Mouse (Mus musculus): Measurements from ENCODE around the gene Lsm3. TPM values are rescaled to one million over a fixed set of nuclear protein-coding genes. Genes with fewer than 3 reads are reported as not detected.

Lsm3 gene
- polyA plus RNA-seq, 1 experiment, result 51.3 TPM

DNA sequence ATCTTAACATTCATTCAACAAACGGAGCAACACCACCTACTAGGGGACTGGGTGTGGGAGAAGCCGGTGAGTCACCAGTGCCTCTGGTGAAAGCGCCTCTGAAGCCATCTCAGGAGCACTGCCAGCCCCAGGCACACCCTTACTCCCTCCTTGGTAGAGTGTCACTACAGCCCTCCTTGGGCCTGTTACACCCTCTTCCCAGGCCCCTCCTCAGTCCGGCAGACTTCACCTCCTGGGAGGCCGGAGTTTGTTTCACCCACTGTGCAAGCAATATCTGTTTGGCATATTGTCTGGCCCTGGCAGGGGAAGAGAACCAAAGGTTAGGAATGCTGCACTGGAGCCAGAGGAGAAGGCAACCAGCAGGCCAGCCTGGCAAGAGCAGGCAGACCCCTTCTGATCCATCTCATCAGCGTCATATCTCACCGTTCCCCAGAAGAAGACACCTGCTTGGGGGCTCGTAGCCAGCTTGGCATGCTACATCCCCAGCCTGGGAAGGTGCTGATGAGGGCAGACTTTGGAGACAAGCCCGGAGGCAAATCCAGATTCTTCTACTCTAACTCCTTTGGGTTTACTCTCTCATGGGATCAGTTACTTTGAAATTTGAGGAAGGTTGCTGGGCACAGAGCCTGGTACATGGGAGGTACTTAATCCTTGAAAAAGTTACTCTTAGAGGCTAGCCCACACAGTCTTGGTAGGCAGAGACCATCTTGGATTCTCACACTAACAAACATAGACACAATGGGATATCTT is 41.1 kb upstream of the Lsm3 start:
- peak in 1 of 2 experiments; percentile 24 for DNase-seq
- Histone ChIP-seq H3K4me1 (ENCODE audit: control insufficient read depth, insufficient read depth, low read length) (peaks cover 2% of the 10 kb centered on the region; the same call in 1 of the 2 replicates), H3K27ac (ENCODE audit: insufficient read depth, low read length) (no peak overlapping the region), H3K27me3 (ENCODE audit: control insufficient read depth, insufficient read depth, low read length) (no peaks in the 10 kb centered on the region), H3K4me3 (replicated peaks; ENCODE audit: insufficient read depth, low read depth, low read length) (no peak overlapping the region)
- WGBS, result 11% methylated on average over 9 of the region's 9 CpGs
- no peak for TF ChIP-seq POLR2A (IDR thresholded peaks at IDR 0.05; ENCODE audit: borderline replicate concordance, insufficient read depth, low read length)
- TF ChIP-seq CTCF (IDR thresholded peaks at IDR 0.05; ENCODE audit: borderline replicate concordance, insufficient read depth, low read depth, low read length), result no peak

DNA sequence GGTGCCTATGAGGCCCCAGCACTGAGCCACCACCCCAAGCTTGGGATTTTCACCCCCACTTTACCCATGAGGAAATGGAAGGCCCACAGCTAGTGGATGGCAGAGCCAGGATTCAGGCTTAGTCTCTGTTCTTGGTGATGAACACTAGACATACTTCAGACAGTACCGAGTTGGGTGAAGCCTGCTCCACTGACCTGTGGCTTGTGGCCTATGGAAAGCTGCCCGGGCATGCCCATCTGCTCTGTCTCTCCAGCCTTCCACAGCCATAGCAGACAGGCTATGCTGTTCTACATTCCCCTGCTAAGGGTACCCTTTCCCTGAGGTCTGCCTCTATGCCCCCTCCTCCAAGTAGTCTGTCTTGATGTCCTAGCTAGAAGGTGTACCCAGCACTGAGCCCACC is 39.2 kb upstream of the Lsm3 start:
- no peak overlapping the region for H3K4me3 ChIP-seq (replicated peaks; ENCODE audit: insufficient read depth, low read depth, low read length)
- H3K27ac ChIP-seq (ENCODE audit: insufficient read depth, low read length), result no peak overlapping the region
- 69% methylated on average over 2 of the region's 2 CpGs for WGBS
- H3K27me3 ChIP-seq (ENCODE audit: control insufficient read depth, insufficient read depth, low read length), result no peaks in the 10 kb centered on the region
- no peak for TF ChIP-seq CTCF (IDR thresholded peaks at IDR 0.05; ENCODE audit: borderline replicate concordance, insufficient read depth, low read depth, low read length)
- no peak for TF ChIP-seq POLR2A (IDR thresholded peaks at IDR 0.05; ENCODE audit: borderline replicate concordance, insufficient read depth, low read length)
- H3K4me1 ChIP-seq (ENCODE audit: control insufficient read depth, insufficient read depth, low read length), result peaks cover 2% of the 10 kb centered on the region; the same call in 1 of the 2 replicates
- DNase-seq, result no peak

DNA sequence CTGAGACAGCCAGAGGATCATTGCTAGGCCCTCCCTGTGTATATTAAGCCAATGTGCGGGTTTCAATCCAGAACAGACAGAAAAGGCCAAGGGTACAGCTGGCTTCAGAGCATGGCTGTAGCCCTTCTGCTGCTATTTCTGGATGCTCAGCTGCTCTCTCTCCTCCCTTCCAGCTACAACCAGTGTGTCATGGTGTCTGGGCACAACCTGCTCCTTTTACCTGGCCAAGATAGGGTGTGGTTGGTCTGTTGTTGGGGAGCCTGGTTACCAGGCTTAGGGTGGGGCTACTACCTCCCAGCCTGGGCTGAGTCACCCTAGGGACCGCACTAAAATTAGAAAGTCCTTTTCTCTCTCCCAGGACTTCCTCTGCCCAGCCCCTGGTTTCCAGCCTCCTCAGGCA is 32.4 kb upstream of the Lsm3 start:
- Histone ChIP-seq H3K4me1 (ENCODE audit: control insufficient read depth, insufficient read depth, low read length) (no peaks in the 10 kb centered on the region), H3K27me3 (ENCODE audit: control insufficient read depth, insufficient read depth, low read length) (no peaks in the 10 kb centered on the region), H3K4me3 (replicated peaks; ENCODE audit: insufficient read depth, low read depth, low read length) (no peak overlapping the region), H3K27ac (ENCODE audit: insufficient read depth, low read length) (no peak overlapping the region)
- 89% methylated on average over 2 of the region's 2 CpGs for WGBS
- DNase-seq, result no peak
- no peak for TF ChIP-seq CTCF (IDR thresholded peaks at IDR 0.05; ENCODE audit: borderline replicate concordance, insufficient read depth, low read depth, low read length)

DNA sequence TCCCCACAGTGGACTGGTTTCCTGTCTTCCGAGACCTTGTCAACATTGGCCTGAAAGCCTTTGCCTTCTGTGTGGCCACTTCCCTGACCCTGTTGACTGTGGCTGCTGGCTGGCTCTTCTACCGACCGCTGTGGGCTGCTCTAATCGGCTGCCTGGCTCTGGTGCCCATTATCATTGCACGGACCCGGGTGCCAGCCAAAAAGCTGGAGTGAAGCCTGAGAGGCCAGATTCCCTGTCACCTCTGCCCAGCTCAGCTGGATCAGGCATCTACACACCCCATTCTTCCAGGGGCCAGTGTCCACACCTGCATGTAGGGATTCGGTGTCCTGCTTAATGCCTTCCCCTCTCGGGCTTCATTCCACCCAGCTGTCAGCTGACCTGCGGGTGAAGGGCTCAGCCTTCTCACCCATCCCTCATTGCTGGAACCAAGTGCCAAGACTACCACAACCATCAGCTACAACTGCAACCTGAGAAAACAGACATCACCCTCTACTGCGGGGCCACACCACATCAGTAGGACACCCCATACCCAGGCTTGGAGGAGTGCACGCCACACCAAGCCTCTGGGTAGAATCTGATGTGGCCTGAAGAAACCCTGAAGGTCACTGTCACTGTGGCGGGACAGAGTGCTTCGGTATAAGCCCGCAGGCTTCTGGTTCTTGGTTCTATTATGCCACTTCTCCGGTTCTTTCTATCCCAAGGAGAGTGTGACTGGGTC is 28.8 kb upstream of the Lsm3 start:
- DNase-seq, result no peak
- WGBS, result 79% methylated on average over 15 of the region's 15 CpGs
- Histone ChIP-seq H3K4me1 (ENCODE audit: control insufficient read depth, insufficient read depth, low read length) (no peaks in the 10 kb centered on the region), H3K27ac (ENCODE audit: insufficient read depth, low read length) (no peak overlapping the region), H3K4me3 (replicated peaks; ENCODE audit: insufficient read depth, low read depth, low read length) (no peak overlapping the region), H3K27me3 (ENCODE audit: control insufficient read depth, insufficient read depth, low read length) (no peaks in the 10 kb centered on the region)
- TF ChIP-seq POLR2A (IDR thresholded peaks at IDR 0.05; ENCODE audit: borderline replicate concordance, insufficient read depth, low read length) (no peak), CTCF (IDR thresholded peaks at IDR 0.05; ENCODE audit: borderline replicate concordance, insufficient read depth, low read depth, low read length) (no peak)

DNA sequence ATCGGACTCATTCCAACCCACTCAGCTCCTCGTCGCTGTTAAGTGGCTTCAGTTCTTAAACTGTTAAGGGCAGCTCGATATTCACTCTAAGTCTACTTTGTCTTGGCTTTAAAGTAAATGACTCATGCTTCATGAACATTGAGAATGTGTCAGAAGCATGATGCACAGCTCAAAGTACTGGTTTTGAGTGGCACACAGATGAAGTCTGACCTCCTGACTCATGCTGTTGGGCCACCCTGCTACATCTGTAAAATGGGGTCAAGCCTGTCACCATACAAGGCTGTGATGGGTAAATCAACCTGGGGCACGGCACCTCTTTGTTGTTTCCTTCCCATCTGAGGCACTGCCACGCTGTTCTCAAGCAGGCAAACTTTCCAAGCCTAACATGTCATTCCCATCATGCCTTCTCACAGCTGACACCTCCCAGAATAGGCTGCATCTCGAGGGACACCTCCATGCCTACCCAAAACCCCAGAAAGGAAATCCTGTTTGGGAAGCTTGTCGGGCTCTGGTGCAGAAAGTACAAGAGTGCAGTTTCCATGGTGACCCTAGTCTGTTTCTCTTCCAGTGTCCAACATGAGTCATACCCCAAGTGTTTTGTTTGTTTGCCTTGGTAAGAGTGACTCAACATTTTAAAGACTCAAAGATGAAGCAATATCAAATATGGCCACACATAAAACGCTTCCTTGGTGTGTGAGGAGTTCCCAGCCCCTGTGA is 27.1 kb upstream of the Lsm3 start:
- H3K27ac ChIP-seq (ENCODE audit: insufficient read depth, low read length), result no peak overlapping the region
- H3K4me1 ChIP-seq (ENCODE audit: control insufficient read depth, insufficient read depth, low read length), result no peaks in the 10 kb centered on the region
- no peak overlapping the region for H3K4me3 ChIP-seq (replicated peaks; ENCODE audit: insufficient read depth, low read depth, low read length)
- TF ChIP-seq POLR2A (IDR thresholded peaks at IDR 0.05; ENCODE audit: borderline replicate concordance, insufficient read depth, low read length), result no peak
- no peak for TF ChIP-seq CTCF (IDR thresholded peaks at IDR 0.05; ENCODE audit: borderline replicate concordance, insufficient read depth, low read depth, low read length)
- DNase-seq, result no peak
- no peaks in the 10 kb centered on the region for H3K27me3 ChIP-seq (ENCODE audit: control insufficient read depth, insufficient read depth, low read length)
- WGBS, result 82% methylated on average over 9 of the region's 9 CpGs

DNA sequence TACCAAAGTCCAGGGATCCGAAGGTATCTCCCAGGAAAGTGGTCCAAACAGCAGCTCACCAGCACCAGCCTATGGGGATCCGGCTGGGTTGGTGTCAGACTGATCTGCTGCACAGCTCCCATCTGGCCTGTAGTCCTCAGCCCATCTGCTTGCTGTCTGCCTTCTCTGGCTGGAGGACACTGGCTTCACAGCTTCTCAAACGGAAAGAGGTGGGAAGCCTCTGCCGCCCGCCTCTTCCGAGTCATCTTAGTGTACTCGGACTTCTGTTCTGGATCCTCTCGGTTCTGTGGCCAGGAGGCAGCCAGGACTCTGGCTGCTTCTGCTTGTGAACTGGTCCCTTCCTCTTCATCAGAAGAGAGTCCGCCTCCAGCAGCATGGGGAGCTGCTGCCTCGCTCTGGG is 25.9 kb upstream of the Lsm3 start:
- Histone ChIP-seq H3K27ac (ENCODE audit: insufficient read depth, low read length) (no peak overlapping the region), H3K27me3 (ENCODE audit: control insufficient read depth, insufficient read depth, low read length) (no peaks in the 10 kb centered on the region), H3K4me3 (replicated peaks; ENCODE audit: insufficient read depth, low read depth, low read length) (no peak overlapping the region), H3K4me1 (ENCODE audit: control insufficient read depth, insufficient read depth, low read length) (no peaks in the 10 kb centered on the region)
- no peak for DNase-seq
- TF ChIP-seq POLR2A (IDR thresholded peaks at IDR 0.05; ENCODE audit: borderline replicate concordance, insufficient read depth, low read length), result no peak
- no peak for TF ChIP-seq CTCF (IDR thresholded peaks at IDR 0.05; ENCODE audit: borderline replicate concordance, insufficient read depth, low read depth, low read length)
- 49% methylated on average over 10 of the region's 10 CpGs for WGBS

DNA sequence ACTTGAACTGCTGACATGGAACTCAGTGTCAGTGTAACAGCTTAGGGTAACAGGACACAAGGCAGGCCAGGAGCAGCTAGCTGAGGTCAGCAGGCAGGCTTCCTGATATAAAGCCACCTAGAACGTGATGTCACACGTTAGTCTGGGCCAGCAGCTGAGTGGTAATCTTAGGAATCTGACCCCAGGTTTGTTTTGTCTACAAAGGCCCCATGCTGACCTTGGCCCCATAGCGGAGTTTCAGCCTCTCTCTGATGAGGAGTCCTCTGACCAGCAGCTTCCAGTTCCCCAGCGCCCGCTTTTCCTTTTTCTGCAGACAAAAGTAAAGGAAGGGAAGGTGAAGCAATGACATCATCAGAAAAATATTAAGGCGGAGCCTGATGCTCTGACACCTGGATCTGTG is 24.7 kb upstream of the Lsm3 start:
- no peak overlapping the region for H3K27ac ChIP-seq (ENCODE audit: insufficient read depth, low read length)
- H3K4me3 ChIP-seq (replicated peaks; ENCODE audit: insufficient read depth, low read depth, low read length), result no peak overlapping the region
- no peaks in the 10 kb centered on the region for H3K4me1 ChIP-seq (ENCODE audit: control insufficient read depth, insufficient read depth, low read length)
- H3K27me3 ChIP-seq (ENCODE audit: control insufficient read depth, insufficient read depth, low read length), result no peaks in the 10 kb centered on the region
- WGBS, result 74% methylated on average over 6 of the region's 6 CpGs
- DNase-seq, result no peak
- TF ChIP-seq CTCF (IDR thresholded peaks at IDR 0.05; ENCODE audit: borderline replicate concordance, insufficient read depth, low read depth, low read length), result no peak
- TF ChIP-seq POLR2A (IDR thresholded peaks at IDR 0.05; ENCODE audit: borderline replicate concordance, insufficient read depth, low read length), result no peak
